Mouse (Mus musculus) limb, embryonic 14.5 days (tissue): ENCODE measurements around the gene Cysrt1. TPM values are rescaled to one million over a fixed set of nuclear protein-coding genes. Genes with fewer than 3 reads are reported as not detected.

Experiments used
- ATAC-seq: fragments of 200-750 bp; cut with Nextera tagmentation; 2 replicates; pipeline ENCODE4 v1.8.0; 2017; ENCODE audit warnings: low read depth, moderate number of reproducible peaks, moderate TSS enrichment; ENCODE audit not compliant: low FRiP score
- DNase-seq: peaks from one replicate; pipeline ENCODE4 v3.0.0-alpha.2; 2015; ENCODE audit warnings: low spot score
- H3K27ac ChIP-seq: fragments of 300-500 bp; sonication (generic); replicated peaks from 2 replicates; pipeline ENCODE4 v1.5.1; 2014; ENCODE audit warnings: low read depth, mild to moderate bottlenecking, low read length, moderate library complexity, mixed read lengths
- H3K27me3 ChIP-seq: fragments of 300-500 bp; sonication (generic); 2 replicates; pipeline ENCODE4 v1.6.1; 2014; ENCODE audit warnings: low read length, mixed read lengths; ENCODE audit not compliant: control insufficient read depth, insufficient read depth
- H3K36me3 ChIP-seq: fragments of 300-500 bp; sonication (generic); 2 replicates; pipeline ENCODE4 v1.6.1; 2014; ENCODE audit warnings: mild to moderate bottlenecking, low read length, moderate library complexity, mixed read lengths; ENCODE audit not compliant: control insufficient read depth, insufficient read depth
- H3K4me1 ChIP-seq: fragments of 300-500 bp; sonication (generic); 2 replicates; pipeline ENCODE4 v1.6.1; 2014; ENCODE audit warnings: antibody characterized with exemption, low read length, mixed read lengths; ENCODE audit not compliant: control insufficient read depth, insufficient read depth
- H3K4me2 ChIP-seq: fragments of 300-500 bp; sonication (generic); replicated peaks from 2 replicates; pipeline ENCODE4 v1.6.1; 2014; ENCODE audit warnings: low read depth, mild to moderate bottlenecking, low read length, moderate library complexity; ENCODE audit not compliant: severe bottlenecking
- H3K4me3 ChIP-seq: fragments of 300-500 bp; sonication (generic); replicated peaks from 2 replicates; pipeline ENCODE4 v1.5.1; 2014; ENCODE audit warnings: low read length
- H3K9ac ChIP-seq: fragments of 300-500 bp; sonication (generic); 2 replicates; pipeline ENCODE4 v1.6.1; 2014; ENCODE audit warnings: mild to moderate bottlenecking, low read depth, low read length, moderate library complexity; ENCODE audit not compliant: severe bottlenecking
- H3K9me3 ChIP-seq: fragments of 300-500 bp; sonication (generic); 2 replicates; pipeline ENCODE4 v1.6.1; 2016; ENCODE audit warnings: low read length; ENCODE audit not compliant: control insufficient read depth
- POLR2A ChIP-seq: fragments of 200-500 bp; IDR thresholded peaks from 2 replicates; pipeline ENCODE4 v1.8.0; 2012; ENCODE audit warnings: inconsistent platforms, mild to moderate bottlenecking, moderate library complexity, borderline replicate concordance; ENCODE audit not compliant: insufficient read depth, insufficient read length; ENCODE audit errors: extremely low read depth
- WGBS: fragments of 180-500 bp; shearing (Covaris S2); extraction: QIAGEN DNeasy Blood & Tissue Kit; methylation state at CpG from one replicate; pipeline ENCODE4 v1.1.7; 2014; 5-methylcytosine and 5-hydroxymethylcytosine counted together
- polyA plus RNA-seq, 2 experiments: library from polyadenylated mRNA; depleted of rRNA in 1 of 2; stranded (reverse) in 1 of 2; unstranded in 1 of 2; fragments of >200 nt; fragmentation: Nextera tagmentation in 1 of 2; extraction: Ambion mirVana in 1 of 2; gene quantifications; 2 replicates each; pipeline versions ENCODE4 v1.2.1 to v1.2.3; 2012 to 2014

Gene Cysrt1
- polyA plus RNA-seq, 2 experiments, result 1.5 to 7.6 TPM

DNA sequence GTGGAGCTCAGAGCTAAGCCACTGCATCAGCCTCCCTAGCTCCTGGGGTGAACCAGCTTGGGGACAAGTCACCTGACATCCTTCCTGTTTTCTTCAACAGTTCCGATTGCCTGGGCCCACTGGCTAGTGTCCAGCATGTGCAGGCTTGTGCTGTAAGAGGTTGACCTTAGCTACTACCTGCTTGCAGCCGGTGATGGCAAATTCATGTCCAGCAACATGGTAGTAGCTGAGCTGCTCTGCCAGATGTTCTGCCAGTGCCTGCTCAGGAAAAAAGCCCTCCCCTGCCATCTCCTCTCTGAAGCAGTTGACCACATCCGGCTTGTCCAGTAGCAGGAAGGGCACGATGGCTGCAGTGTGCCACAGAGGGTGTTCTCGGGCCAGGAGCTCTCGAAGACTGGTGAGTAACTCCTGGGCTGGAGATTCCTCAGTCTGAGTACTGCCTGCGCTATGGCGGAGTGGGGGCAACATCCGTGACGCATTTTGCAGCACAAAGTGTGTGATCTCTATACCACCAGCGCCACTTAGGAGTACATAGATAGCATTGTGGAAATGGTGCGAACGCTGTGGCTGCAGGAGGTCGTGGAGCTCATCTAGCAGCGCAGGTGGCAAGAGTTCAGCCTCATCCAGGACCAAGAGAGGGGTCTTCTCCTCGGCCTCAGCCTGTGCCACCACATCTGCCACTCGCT, 47.6 kb downstream of the Cysrt1 start:
- H3K27me3 ChIP-seq, result peaks cover 21% of the 10 kb centered on the region
- DNase-seq, result no peak
- H3K4me2 ChIP-seq, result no peak overlapping the region
- 87% methylated on average over 17 of the region's 17 CpGs for WGBS
- H3K4me3 ChIP-seq, result no peak overlapping the region
- no peaks in the 10 kb centered on the region for H3K9me3 ChIP-seq
- no peak for ATAC-seq
- 0 out of 2 replicates have a peak, but pooled peaks cover 11% of the 10 kb centered on the region for H3K4me1 ChIP-seq
- peaks cover 9% of the 10 kb centered on the region for H3K36me3 ChIP-seq
- H3K27ac ChIP-seq, result no peak overlapping the region
- no peak for TF ChIP-seq POLR2A
- no peak overlapping the region for H3K9ac ChIP-seq

DNA sequence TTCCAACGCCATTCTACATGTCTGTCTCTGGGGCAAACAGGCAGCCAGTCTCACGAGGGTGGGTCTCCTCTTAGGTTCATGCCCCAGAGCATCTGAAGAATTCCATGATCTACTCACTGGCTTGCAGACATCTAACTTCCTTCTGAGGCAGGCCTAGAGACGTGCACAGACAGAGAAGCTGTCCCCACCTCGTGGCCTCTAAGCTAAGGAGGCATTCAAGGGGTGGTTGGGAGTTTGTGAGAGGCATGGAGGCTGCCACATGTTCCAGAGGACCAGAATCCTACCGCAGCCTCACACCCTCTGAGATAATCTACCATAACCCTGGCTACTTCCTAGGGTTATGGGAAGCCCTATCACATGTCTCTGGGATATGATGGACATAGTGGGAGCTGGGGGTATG, 48.2 kb downstream of the Cysrt1 start:
- H3K27ac ChIP-seq, result no peak overlapping the region
- no peak for TF ChIP-seq POLR2A
- H3K4me1 ChIP-seq, result 0 out of 2 replicates have a peak, but pooled peaks cover 11% of the 10 kb centered on the region
- 74% methylated on average over 5 of the region's 5 CpGs for WGBS
- peaks cover 3% of the 10 kb centered on the region; the same call in 1 of the 2 replicates for H3K36me3 ChIP-seq
- no peaks in the 10 kb centered on the region for H3K9me3 ChIP-seq
- no peak overlapping the region for H3K4me3 ChIP-seq
- peaks cover 21% of the 10 kb centered on the region for H3K27me3 ChIP-seq
- H3K4me2 ChIP-seq, result no peak overlapping the region
- no peak overlapping the region for H3K9ac ChIP-seq
- ATAC-seq, result no peak
- no peak for DNase-seq

DNA sequence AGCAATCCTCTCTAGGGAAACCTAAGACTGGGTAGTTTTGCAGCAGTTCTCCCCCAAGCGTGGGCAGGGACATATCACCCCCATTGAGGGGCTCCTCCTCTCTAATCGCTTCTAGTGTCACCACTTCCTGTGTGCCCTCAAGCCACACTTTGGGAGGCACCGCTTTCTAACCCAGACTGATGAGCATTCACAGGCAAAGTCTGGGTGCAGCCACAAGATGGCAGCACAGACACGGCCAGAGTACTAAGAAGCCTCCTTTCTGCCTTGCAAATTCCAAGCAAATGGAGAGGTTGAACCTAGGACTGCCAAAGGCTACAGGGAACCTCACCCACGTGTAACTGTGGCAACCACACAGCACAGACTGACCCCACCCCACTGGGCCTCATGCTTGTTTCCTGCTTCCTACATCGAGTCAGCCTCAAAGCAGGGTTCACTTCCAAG, 48.9 kb downstream of the Cysrt1 start:
- H3K27me3 ChIP-seq, result peaks cover 21% of the 10 kb centered on the region
- ATAC-seq, result peak; percentile 80
- no peaks in the 10 kb centered on the region for H3K9me3 ChIP-seq
- DNase-seq, result peak; percentile 92
- no peak overlapping the region for H3K27ac ChIP-seq
- H3K36me3 ChIP-seq, result no peaks in the 10 kb centered on the region
- WGBS, result 0% methylated on average over 6 of the region's 6 CpGs
- H3K9ac ChIP-seq, result no peak overlapping the region
- H3K4me3 ChIP-seq, result no peak overlapping the region
- no peak for TF ChIP-seq POLR2A
- H3K4me2 ChIP-seq, result peak overlapping the region; percentile 2; the same call in 1 of the 2 replicates
- 0 out of 2 replicates have a peak, but pooled peaks cover 11% of the 10 kb centered on the region for H3K4me1 ChIP-seq

Other genes with a start within 250 kb of the Cysrt1 start
Only the 30 nearest of the 31 such genes appear.
- gene Nsmf, start 188.1 kb downstream of the Cysrt1 start, polyA plus RNA-seq (2012; rRNA removed), result 143 and 216 TPM in 2 replicates
- 48.6 and 67.7 TPM in 2 replicates for gene Nsmf, start 188.1 kb downstream of the Cysrt1 start, polyA plus RNA-seq (2014; fragmentation: Nextera tagmentation; extraction: Ambion mirVana)
- 0.13 and 0.26 TPM in 2 replicates for gene Entpd8, start 162.1 kb downstream of the Cysrt1 start, polyA plus RNA-seq (2012; rRNA removed)
- not detected in 2 replicates for gene Entpd8, start 162.1 kb downstream of the Cysrt1 start, polyA plus RNA-seq (2014; fragmentation: Nextera tagmentation; extraction: Ambion mirVana)
- 0.12 and 0.13 TPM in 2 replicates for gene Noxa1, start 147.3 kb downstream of the Cysrt1 start, polyA plus RNA-seq (2012; rRNA removed)
- 0.15 TPM in 1 of 2 replicates, not detected in the other for gene Noxa1, start 147.3 kb downstream of the Cysrt1 start, polyA plus RNA-seq (2014; fragmentation: Nextera tagmentation; extraction: Ambion mirVana)
- 34.0 and 34.1 TPM in 2 replicates for gene Nrarp, start 61.7 kb downstream of the Cysrt1 start, polyA plus RNA-seq (2012; rRNA removed)
- 27.7 and 28.2 TPM in 2 replicates for gene Nrarp, start 61.7 kb downstream of the Cysrt1 start, polyA plus RNA-seq (2014; fragmentation: Nextera tagmentation; extraction: Ambion mirVana)
- 5.9 and 6.4 TPM in 2 replicates for gene Tor4a, start 45.6 kb downstream of the Cysrt1 start, polyA plus RNA-seq (2012; rRNA removed)
- 8.1 and 8.5 TPM in 2 replicates for gene Tor4a, start 45.6 kb downstream of the Cysrt1 start, polyA plus RNA-seq (2014; fragmentation: Nextera tagmentation; extraction: Ambion mirVana)
- gene Nelfb, start 31.0 kb downstream of the Cysrt1 start, polyA plus RNA-seq (2012; rRNA removed), result 84.4 and 98.3 TPM in 2 replicates
- 88.4 and 106 TPM in 2 replicates for gene Nelfb, start 31.0 kb downstream of the Cysrt1 start, polyA plus RNA-seq (2014; fragmentation: Nextera tagmentation; extraction: Ambion mirVana)
- not detected in 2 replicates for gene Stpg3, start 27.8 kb downstream of the Cysrt1 start, polyA plus RNA-seq (2012; rRNA removed)
- gene Stpg3, start 27.8 kb downstream of the Cysrt1 start, polyA plus RNA-seq (2014; fragmentation: Nextera tagmentation; extraction: Ambion mirVana), result not detected in 2 replicates
- gene Fam166a, start 23.7 kb downstream of the Cysrt1 start, polyA plus RNA-seq (2012; rRNA removed), result not detected in 2 replicates
- 0.17 TPM in 1 of 2 replicates, not detected in the other for gene Fam166a, start 23.7 kb downstream of the Cysrt1 start, polyA plus RNA-seq (2014; fragmentation: Nextera tagmentation; extraction: Ambion mirVana)
- 501 and 550 TPM in 2 replicates for gene Tubb4b, start 17.8 kb downstream of the Cysrt1 start, polyA plus RNA-seq (2012; rRNA removed)
- 404 and 419 TPM in 2 replicates for gene Tubb4b, start 17.8 kb downstream of the Cysrt1 start, polyA plus RNA-seq (2014; fragmentation: Nextera tagmentation; extraction: Ambion mirVana)
- gene Slc34a3, start 8.1 kb downstream of the Cysrt1 start, polyA plus RNA-seq (2012; rRNA removed), result 0.19 TPM in 1 of 2 replicates, not detected in the other
- gene Slc34a3, start 8.1 kb downstream of the Cysrt1 start, polyA plus RNA-seq (2014; fragmentation: Nextera tagmentation; extraction: Ambion mirVana), result not detected in 2 replicates
- 0.05 TPM in 1 of 2 replicates, not detected in the other for gene Rnf224, start 5.7 kb downstream of the Cysrt1 start, polyA plus RNA-seq (2012; rRNA removed)
- gene Rnf224, start 5.7 kb downstream of the Cysrt1 start, polyA plus RNA-seq (2014; fragmentation: Nextera tagmentation; extraction: Ambion mirVana), result not detected in 2 replicates
- gene Rnf208, start 197 bp downstream of the Cysrt1 start, polyA plus RNA-seq (2012; rRNA removed), result 14.8 and 19.1 TPM in 2 replicates
- 13.0 and 15.8 TPM in 2 replicates for gene Rnf208, start 197 bp downstream of the Cysrt1 start, polyA plus RNA-seq (2014; fragmentation: Nextera tagmentation; extraction: Ambion mirVana)
- 19.2 and 24.6 TPM in 2 replicates for gene AL732309.1, start 4.4 kb upstream of the Cysrt1 start, polyA plus RNA-seq (2012; rRNA removed)
- gene AL732309.1, start 4.4 kb upstream of the Cysrt1 start, polyA plus RNA-seq (2014; fragmentation: Nextera tagmentation; extraction: Ambion mirVana), result 6.4 and 8.3 TPM in 2 replicates
- 29.7 and 33.9 TPM in 2 replicates for gene Tmem203, start 13.0 kb upstream of the Cysrt1 start, polyA plus RNA-seq (2012; rRNA removed)
- gene Tmem203, start 13.0 kb upstream of the Cysrt1 start, polyA plus RNA-seq (2014; fragmentation: Nextera tagmentation; extraction: Ambion mirVana), result 16.3 and 21.8 TPM in 2 replicates
- gene Tprn, start 20.2 kb upstream of the Cysrt1 start, polyA plus RNA-seq (2012; rRNA removed), result 4.9 and 6.0 TPM in 2 replicates
- gene Tprn, start 20.2 kb upstream of the Cysrt1 start, polyA plus RNA-seq (2014; fragmentation: Nextera tagmentation; extraction: Ambion mirVana), result 6.1 and 6.8 TPM in 2 replicates
- 124 and 135 TPM in 2 replicates for gene Ssna1, start 30.0 kb upstream of the Cysrt1 start, polyA plus RNA-seq (2012; rRNA removed)
- gene Ssna1, start 30.0 kb upstream of the Cysrt1 start, polyA plus RNA-seq (2014; fragmentation: Nextera tagmentation; extraction: Ambion mirVana), result 254 and 267 TPM in 2 replicates
- 121 and 165 TPM in 2 replicates for gene Anapc2, start 30.0 kb upstream of the Cysrt1 start, polyA plus RNA-seq (2012; rRNA removed)
- 117 and 126 TPM in 2 replicates for gene Anapc2, start 30.0 kb upstream of the Cysrt1 start, polyA plus RNA-seq (2014; fragmentation: Nextera tagmentation; extraction: Ambion mirVana)
- gene Tmem210, start 45.7 kb upstream of the Cysrt1 start, polyA plus RNA-seq (2012; rRNA removed), result not detected in 2 replicates
- not detected in 2 replicates for gene Tmem210, start 45.7 kb upstream of the Cysrt1 start, polyA plus RNA-seq (2014; fragmentation: Nextera tagmentation; extraction: Ambion mirVana)
- gene Lrrc26, start 47.5 kb upstream of the Cysrt1 start, polyA plus RNA-seq (2012; rRNA removed), result 0.09 TPM in 1 of 2 replicates, not detected in the other
- 0.15 TPM in 1 of 2 replicates, not detected in the other for gene Lrrc26, start 47.5 kb upstream of the Cysrt1 start, polyA plus RNA-seq (2014; fragmentation: Nextera tagmentation; extraction: Ambion mirVana)
- 0.34 and 0.42 TPM in 2 replicates for gene Grin1, start 76.7 kb upstream of the Cysrt1 start, polyA plus RNA-seq (2012; rRNA removed)
- gene Grin1, start 76.7 kb upstream of the Cysrt1 start, polyA plus RNA-seq (2014; fragmentation: Nextera tagmentation; extraction: Ambion mirVana), result 0.43 and 1.3 TPM in 2 replicates
- 34.8 and 35.3 TPM in 2 replicates for gene Man1b1, start 89.9 kb upstream of the Cysrt1 start, polyA plus RNA-seq (2012; rRNA removed)
- gene Man1b1, start 89.9 kb upstream of the Cysrt1 start, polyA plus RNA-seq (2014; fragmentation: Nextera tagmentation; extraction: Ambion mirVana), result 70.2 and 83.5 TPM in 2 replicates
- 43.6 and 50.6 TPM in 2 replicates for gene Dpp7, start 113.9 kb upstream of the Cysrt1 start, polyA plus RNA-seq (2012; rRNA removed)
- 24.7 and 25.8 TPM in 2 replicates for gene Dpp7, start 113.9 kb upstream of the Cysrt1 start, polyA plus RNA-seq (2014; fragmentation: Nextera tagmentation; extraction: Ambion mirVana)
- gene Uap1l1, start 123.2 kb upstream of the Cysrt1 start, polyA plus RNA-seq (2012; rRNA removed), result 8.2 and 10.7 TPM in 2 replicates
- 15.8 and 17.6 TPM in 2 replicates for gene Uap1l1, start 123.2 kb upstream of the Cysrt1 start, polyA plus RNA-seq (2014; fragmentation: Nextera tagmentation; extraction: Ambion mirVana)
- 42.5 and 59.7 TPM in 2 replicates for gene Sapcd2, start 129.9 kb upstream of the Cysrt1 start, polyA plus RNA-seq (2012; rRNA removed)
- gene Sapcd2, start 129.9 kb upstream of the Cysrt1 start, polyA plus RNA-seq (2014; fragmentation: Nextera tagmentation; extraction: Ambion mirVana), result 33.1 and 35.9 TPM in 2 replicates
- gene Entpd2, start 153.4 kb upstream of the Cysrt1 start, polyA plus RNA-seq (2012; rRNA removed), result 3.3 and 3.9 TPM in 2 replicates
- 2.1 and 2.6 TPM in 2 replicates for gene Entpd2, start 153.4 kb upstream of the Cysrt1 start, polyA plus RNA-seq (2014; fragmentation: Nextera tagmentation; extraction: Ambion mirVana)
- gene Npdc1, start 156.9 kb upstream of the Cysrt1 start, polyA plus RNA-seq (2012; rRNA removed), result 76.2 TPM in 2 replicates
- 38.9 and 42.9 TPM in 2 replicates for gene Npdc1, start 156.9 kb upstream of the Cysrt1 start, polyA plus RNA-seq (2014; fragmentation: Nextera tagmentation; extraction: Ambion mirVana)
- gene Fut7, start 180.8 kb upstream of the Cysrt1 start, polyA plus RNA-seq (2012; rRNA removed), result 0.05 and 0.11 TPM in 2 replicates
- gene Fut7, start 180.8 kb upstream of the Cysrt1 start, polyA plus RNA-seq (2014; fragmentation: Nextera tagmentation; extraction: Ambion mirVana), result not detected in 2 replicates
- 15.3 and 17.4 TPM in 2 replicates for gene Abca2, start 186.3 kb upstream of the Cysrt1 start, polyA plus RNA-seq (2012; rRNA removed)
- gene Abca2, start 186.3 kb upstream of the Cysrt1 start, polyA plus RNA-seq (2014; fragmentation: Nextera tagmentation; extraction: Ambion mirVana), result 5.9 and 7.4 TPM in 2 replicates
- gene Clic3, start 214.4 kb upstream of the Cysrt1 start, polyA plus RNA-seq (2012; rRNA removed), result 7.7 and 10.9 TPM in 2 replicates
- gene Clic3, start 214.4 kb upstream of the Cysrt1 start, polyA plus RNA-seq (2014; fragmentation: Nextera tagmentation; extraction: Ambion mirVana), result 13.4 and 22.5 TPM in 2 replicates
- gene Paxx, start 218.6 kb upstream of the Cysrt1 start, polyA plus RNA-seq (2012; rRNA removed), result 65.6 and 71.0 TPM in 2 replicates
- 34.0 and 44.9 TPM in 2 replicates for gene Paxx, start 218.6 kb upstream of the Cysrt1 start, polyA plus RNA-seq (2014; fragmentation: Nextera tagmentation; extraction: Ambion mirVana)